Mouse (Mus musculus): ENCODE results near the gene Igflr1. TPM values are rescaled to one million over a fixed set of nuclear protein-coding genes. Genes with fewer than 3 reads are reported as not detected.

Igflr1 gene
- polyA plus RNA-seq, 1 experiment from 2014 or later: 4.6 TPM

DNA sequence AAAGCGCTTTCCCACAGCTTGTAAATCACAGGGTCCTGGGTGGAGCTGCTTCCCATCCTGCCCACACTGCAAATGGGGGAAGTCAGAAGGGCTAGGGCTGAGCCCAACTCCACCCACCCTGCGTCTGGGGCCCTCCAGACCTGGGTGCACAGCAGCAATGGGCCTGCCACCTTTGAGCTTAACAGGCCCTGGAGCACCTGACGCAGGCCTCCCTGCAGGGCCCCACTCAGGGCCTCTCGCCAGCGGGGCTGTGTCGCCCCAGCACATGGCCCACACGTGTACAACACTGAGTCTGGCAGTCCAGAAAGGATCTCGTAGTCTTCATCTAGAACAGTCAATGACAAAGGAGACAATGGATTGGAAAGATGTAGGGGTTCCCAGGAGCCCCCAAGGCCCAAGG lies 14.7 kb downstream of the Igflr1 start:
- H3K4me1 ChIP-seq: no peaks in the 10 kb centered on the region
- no peak overlapping the region for H3K4me3 ChIP-seq
- no peak overlapping the region for H3K27ac ChIP-seq
- no peaks in the 10 kb centered on the region for H3K27me3 ChIP-seq
- no peak for ATAC-seq (ENCODE audit: borderline replicate concordance, extremely low read depth, low FRiP score, low TSS enrichment)
- 93% methylated on average over 8 of the region's 8 CpGs for WGBS
- no peaks in the 10 kb centered on the region for H3K9me3 ChIP-seq
- peaks cover 99% of the 10 kb centered on the region for H3K36me3 ChIP-seq
- no peak overlapping the region for H3K4me2 ChIP-seq
- no peak overlapping the region for H3K9ac ChIP-seq

DNA sequence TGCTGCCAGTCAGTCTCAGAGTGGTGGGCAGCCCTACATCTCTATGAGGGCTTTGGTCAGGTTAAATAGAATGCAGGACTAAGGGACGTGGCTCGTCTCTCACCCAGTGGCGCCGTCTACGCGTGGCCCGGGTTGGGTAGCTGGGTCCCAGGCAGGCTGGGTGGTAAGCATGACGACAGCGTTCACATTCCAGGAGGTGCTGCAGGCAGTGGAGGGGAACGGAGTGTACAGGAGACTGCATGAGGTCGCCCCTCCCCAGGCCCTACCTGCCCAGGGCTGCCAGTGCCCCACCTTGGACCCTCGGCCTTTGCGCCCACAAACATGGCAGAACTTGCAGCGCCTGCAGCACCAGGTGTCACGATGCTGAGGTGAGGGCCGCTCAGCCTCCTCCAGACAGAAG lies 16.3 kb downstream of the Igflr1 start:
- no peak overlapping the region for H3K4me2 ChIP-seq
- no peak overlapping the region for H3K4me3 ChIP-seq
- H3K9me3 ChIP-seq: no peaks in the 10 kb centered on the region
- 93% methylated on average over 16 of the region's 16 CpGs for WGBS
- H3K4me1 ChIP-seq: peaks cover 1% of the 10 kb centered on the region; the same call in 1 of the 2 replicates
- H3K27ac ChIP-seq: no peak overlapping the region
- no peaks in the 10 kb centered on the region for H3K27me3 ChIP-seq
- H3K36me3 ChIP-seq: peaks cover 99% of the 10 kb centered on the region
- no peak overlapping the region for H3K9ac ChIP-seq
- ATAC-seq (ENCODE audit: borderline replicate concordance, extremely low read depth, low FRiP score, low TSS enrichment): no peak

DNA sequence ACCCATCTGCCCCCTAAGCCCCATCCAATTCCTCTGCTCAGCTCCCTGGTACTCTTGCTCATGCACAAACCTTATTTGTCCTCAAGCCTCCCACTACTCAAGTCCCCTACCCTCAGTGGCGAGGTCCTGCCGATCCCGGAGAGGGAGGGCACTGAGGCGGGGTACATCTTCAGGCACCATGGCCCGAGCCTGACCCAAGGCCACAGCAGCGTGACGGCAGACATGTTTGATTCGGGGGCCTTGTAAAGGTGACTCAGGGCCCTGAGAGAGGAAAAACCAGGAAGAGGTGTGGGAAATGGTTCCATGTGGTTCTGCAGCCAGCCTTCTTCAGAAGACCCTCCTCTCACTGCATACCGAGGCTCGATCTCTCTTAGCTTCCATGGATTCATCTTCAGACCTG lies 19.1 kb downstream of the Igflr1 start:
- peaks cover 74% of the 10 kb centered on the region for H3K36me3 ChIP-seq
- no peak for ATAC-seq (ENCODE audit: borderline replicate concordance, extremely low read depth, low FRiP score, low TSS enrichment)
- WGBS: 91% methylated on average over 10 of the region's 10 CpGs
- H3K9ac ChIP-seq: no peak overlapping the region
- no peak overlapping the region for H3K27ac ChIP-seq
- no peaks in the 10 kb centered on the region for H3K27me3 ChIP-seq
- no peak overlapping the region for H3K4me3 ChIP-seq
- no peaks in the 10 kb centered on the region for H3K9me3 ChIP-seq
- peaks cover 12% of the 10 kb centered on the region for H3K4me1 ChIP-seq
- H3K4me2 ChIP-seq: no peak overlapping the region

DNA sequence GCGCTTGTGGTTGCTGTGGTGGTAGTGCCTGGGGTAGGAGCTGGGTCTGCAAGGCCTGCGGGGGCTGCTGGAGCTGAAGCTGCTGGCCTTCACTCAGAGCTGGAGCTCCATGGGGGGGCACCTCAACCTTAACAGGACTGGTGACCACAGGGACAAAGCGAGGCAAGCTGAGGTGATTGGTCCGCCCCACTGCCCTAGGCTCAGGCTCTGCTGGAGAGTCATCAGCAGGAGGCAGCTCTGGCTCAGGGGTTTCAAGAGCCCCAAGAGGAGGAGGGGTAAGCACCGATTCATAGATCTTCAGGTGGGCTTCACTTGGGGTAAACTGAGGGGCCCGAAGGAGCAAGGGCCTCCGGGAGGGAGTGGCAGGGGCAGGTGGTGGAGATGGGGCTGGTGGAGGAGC lies 19.9 kb downstream of the Igflr1 start:
- no peak overlapping the region for H3K4me2 ChIP-seq
- peaks cover 66% of the 10 kb centered on the region for H3K36me3 ChIP-seq
- no peak overlapping the region for H3K4me3 ChIP-seq
- WGBS: 95% methylated on average over 7 of the region's 7 CpGs
- no peaks in the 10 kb centered on the region for H3K9me3 ChIP-seq
- no peak overlapping the region for H3K9ac ChIP-seq
- peaks cover 18% of the 10 kb centered on the region for H3K4me1 ChIP-seq
- ATAC-seq (ENCODE audit: borderline replicate concordance, extremely low read depth, low FRiP score, low TSS enrichment): no peak
- H3K27ac ChIP-seq: no peak overlapping the region
- H3K27me3 ChIP-seq: no peaks in the 10 kb centered on the region

DNA sequence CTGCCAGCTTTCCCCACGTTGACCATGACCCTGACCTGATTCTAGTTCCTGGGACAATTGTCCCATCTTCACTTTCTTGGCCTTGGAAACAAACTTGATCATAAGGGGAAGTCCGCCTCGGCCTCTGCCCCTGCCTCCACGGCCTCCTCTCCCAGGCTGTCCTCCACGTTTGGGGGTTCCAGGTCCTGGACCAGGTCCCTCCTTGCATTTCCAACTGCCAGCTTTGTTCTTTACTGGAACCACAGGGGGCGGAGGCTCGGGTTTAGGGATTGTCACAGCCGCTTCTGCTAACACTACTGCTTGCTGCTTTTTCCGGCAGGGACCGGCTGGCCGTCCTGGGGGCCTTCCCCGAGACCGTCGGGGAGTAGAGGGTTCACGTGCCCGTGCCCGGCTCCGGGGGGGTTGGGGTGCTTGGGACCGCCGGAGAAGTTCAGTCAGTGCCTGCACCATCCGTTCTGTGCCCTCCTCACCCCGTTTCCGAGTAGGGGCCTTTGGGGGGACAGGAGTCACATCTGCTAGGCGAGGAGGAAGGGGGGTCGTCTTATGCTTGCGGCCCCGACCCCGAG lies 21.3 kb downstream of the Igflr1 start:
- Histone ChIP-seq H3K9me3 (no peaks in the 10 kb centered on the region), H3K4me1 (peaks cover 18% of the 10 kb centered on the region), H3K27me3 (no peaks in the 10 kb centered on the region), H3K27ac (no peak overlapping the region), H3K36me3 (peaks cover 53% of the 10 kb centered on the region), H3K4me2 (peak overlapping the region; percentile 80; the same call in 1 of the 2 replicates), H3K9ac (no peak overlapping the region), H3K4me3 (peak overlapping the region; percentile 99)
- no peak for ATAC-seq (ENCODE audit: borderline replicate concordance, extremely low read depth, low FRiP score, low TSS enrichment)
- WGBS: 91% methylated on average over 28 of the region's 28 CpGs

DNA sequence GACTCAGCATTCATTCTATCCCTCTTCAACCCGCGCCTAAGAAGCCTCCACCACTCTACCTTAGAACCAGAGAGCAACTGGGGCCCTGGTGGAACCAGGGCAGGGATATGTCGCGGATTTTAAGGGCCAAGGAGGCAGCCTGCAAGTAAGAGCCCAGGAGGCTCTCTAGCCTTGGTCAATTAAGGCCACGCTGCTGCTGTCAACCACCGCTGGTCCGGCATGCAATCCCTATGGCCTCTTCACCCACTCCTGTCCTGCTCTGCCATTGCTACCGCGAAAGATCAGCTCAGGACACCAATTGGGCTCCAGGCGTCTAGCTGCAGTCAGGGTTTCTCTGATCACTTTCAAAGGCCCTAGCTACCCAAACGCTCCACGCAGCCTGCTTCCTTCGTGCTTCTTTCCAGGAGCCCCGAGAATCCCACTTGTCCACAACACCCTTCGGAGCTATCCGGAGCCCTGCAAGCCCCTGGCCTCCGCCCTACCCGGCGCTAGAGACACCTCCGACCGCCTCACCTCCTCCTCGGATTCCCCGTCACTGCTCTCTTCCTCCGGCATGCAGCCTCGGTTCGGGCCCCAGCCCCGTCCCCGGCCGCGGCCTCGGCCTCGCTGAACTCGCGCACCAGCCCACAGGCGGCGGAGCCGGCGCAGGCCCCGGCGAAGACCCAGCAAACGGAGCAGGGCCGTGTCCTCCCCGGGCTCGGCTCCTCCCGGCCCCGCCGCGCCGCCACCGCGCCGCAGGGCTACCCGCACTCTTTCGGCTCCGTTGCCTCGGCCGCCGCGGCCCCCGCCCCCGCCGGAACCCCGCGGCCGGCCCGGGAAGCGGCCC lies 22.8 kb downstream of the Igflr1 start:
- H3K36me3 ChIP-seq: peaks cover 38% of the 10 kb centered on the region
- H3K9me3 ChIP-seq: no peaks in the 10 kb centered on the region
- peak overlapping the region; percentile 99 for H3K4me3 ChIP-seq
- H3K9ac ChIP-seq: peak overlapping the region; percentile 95
- WGBS: 1% methylated on average over 67 of the region's 67 CpGs
- H3K27ac ChIP-seq: peak overlapping the region; percentile 94
- peak overlapping the region; percentile 80 for H3K4me2 ChIP-seq
- no peaks in the 10 kb centered on the region for H3K27me3 ChIP-seq
- peak; percentile 33 for ATAC-seq (ENCODE audit: borderline replicate concordance, extremely low read depth, low FRiP score, low TSS enrichment)
- peaks cover 18% of the 10 kb centered on the region for H3K4me1 ChIP-seq

DNA sequence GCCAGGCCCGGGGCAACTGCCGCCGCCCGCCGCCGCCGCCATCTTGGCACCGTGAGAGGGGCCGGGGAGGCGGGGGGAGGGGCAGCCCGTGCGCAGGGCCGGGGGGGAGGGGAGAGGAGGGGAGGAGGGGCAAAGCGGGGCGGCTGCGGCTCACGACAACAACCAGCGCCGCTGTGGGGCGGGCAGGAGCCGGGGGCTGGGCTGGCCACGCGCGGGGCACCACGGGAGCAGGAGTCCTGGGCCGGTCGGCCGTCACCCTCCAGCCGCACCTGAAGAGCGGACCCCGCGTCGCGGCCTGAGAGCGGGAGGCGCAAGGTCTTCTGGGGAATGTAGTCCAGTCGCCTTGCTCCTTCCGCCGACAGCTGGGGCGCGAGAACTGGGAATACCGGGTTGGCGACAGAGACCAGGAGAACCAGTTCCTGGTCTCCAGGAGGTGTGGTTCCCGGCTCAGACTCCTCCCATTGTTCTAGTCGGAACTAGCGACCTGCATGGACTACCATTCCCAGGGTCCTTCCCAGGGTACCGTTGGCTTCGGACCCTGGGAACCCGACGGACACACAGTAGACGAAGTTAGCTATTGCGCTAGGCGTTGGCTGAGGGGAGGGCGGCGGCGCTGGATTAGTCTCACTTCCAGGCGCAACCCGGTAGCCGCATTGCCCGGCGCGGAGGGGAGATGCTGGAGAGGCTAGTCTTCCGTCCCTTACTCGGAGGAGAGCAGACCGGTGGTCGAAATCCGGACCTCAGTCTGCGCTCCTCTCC lies 23.6 kb downstream of the Igflr1 start, which contains the start of gene Kmt2b:
Kmt2b (minus strand) TSS at position 51 of the 759 bp plus-strand sequence.
- peak within 1 kb of the TSS; percentile 80 for H3K4me2 ChIP-seq
- peaks cover 18% of the 10 kb centered on the region for H3K4me1 ChIP-seq
- H3K36me3 ChIP-seq: peaks cover 30% of the 10 kb centered on the region
- peak within 1 kb of the TSS; percentile 94 for H3K27ac ChIP-seq
- H3K27me3 ChIP-seq: no peaks in the 10 kb centered on the region
- ATAC-seq (ENCODE audit: borderline replicate concordance, extremely low read depth, low FRiP score, low TSS enrichment): peak; percentile 96
- no peaks in the 10 kb centered on the region for H3K9me3 ChIP-seq
- H3K4me3 ChIP-seq: peak within 1 kb of the TSS; percentile 99
- under 1% methylated on average over 54 of the region's 68 CpGs for WGBS
- peak within 1 kb of the TSS; percentile 95 for H3K9ac ChIP-seq

DNA sequence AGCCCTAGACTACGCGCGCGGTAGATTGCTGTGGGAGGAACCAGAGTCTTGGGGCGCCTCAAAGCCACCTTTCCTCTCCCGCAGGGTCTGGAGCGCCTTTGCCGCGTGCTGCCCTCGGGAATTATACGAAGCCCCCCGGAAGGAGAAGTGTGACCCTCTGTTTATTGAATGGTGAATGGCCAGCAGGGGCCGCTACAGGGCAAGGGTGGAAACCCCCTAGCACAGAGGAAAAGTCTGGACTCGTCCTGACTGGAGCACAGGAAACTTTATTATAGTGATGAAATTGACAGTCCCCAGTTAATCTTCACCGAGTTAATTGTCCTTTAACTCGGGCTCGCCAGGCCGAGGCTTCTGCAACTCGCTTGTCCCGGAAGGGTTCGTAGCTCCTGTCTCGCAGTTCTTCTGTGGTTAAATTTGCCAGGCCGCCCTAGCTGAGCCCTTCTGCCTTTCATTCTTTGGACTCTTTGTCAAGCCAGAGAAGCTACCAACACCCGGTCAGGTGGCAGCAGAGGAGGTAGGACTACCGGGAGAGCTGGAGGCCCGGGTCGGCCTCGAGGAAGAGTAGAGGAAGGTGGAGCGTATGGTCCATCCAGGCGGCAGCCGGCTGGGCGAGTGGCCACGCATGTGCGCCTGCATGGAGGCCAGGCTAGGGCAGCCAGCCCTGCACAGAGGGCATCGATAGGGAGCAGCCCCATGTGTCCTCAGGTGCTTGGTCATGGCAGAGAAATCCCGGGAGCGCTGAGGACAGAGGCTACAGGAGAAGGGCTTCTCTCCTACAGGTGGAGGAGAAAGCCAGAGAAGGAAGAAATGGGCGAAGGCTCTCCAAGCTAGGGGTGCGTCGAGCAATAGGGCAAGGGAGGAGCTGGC lies 24.4 kb downstream of the Igflr1 start:
- Histone ChIP-seq H3K27me3 (no peaks in the 10 kb centered on the region), H3K9ac (peak overlapping the region; percentile 95), H3K4me3 (peak overlapping the region; percentile 99), H3K36me3 (peaks cover 21% of the 10 kb centered on the region), H3K4me1 (peaks cover 18% of the 10 kb centered on the region), H3K27ac (peak overlapping the region; percentile 94), H3K4me2 (peak overlapping the region; percentile 80), H3K9me3 (no peaks in the 10 kb centered on the region)
- whole genome bisulfite sequencing: 20% methylated on average over 39 of the region's 40 CpGs
- peak; percentile 55; the same call in 1 of the 2 replicates for ATAC-seq (ENCODE audit: borderline replicate concordance, extremely low read depth, low FRiP score, low TSS enrichment)

DNA sequence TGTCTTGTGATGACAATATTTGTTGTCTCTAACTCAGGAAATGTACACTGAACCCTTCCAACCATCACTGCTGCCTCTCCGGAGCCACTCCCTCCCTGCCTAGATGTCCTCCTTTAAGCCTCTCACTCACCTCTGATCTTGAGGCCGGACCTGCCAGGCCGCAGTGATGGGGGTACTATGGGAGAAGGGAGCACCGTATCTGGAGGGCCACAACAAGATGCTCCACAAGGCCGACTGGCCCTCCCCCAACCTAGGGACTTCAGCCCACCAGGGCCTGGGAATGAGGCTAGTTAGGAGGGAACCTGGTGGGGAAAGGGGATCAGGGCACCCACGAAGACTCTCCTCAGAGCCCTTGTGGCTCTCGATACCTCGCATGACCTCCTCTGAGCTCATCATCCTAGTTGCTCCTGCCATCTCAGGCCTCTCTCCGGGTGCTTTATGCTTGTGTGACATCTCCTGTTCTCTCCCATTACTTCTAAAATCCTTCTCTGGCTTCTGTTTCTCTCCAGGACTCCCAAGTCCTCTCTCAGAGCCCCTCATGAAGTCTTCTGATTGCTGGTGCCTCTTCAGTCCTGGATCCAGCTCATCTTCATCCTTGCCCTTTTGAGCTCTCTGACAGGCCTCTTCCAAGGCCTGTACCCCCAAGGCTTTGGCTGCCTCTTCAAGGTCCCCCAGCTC lies 25.8 kb downstream of the Igflr1 start:
- no peak overlapping the region for H3K27ac ChIP-seq
- H3K36me3 ChIP-seq: peaks cover 7% of the 10 kb centered on the region
- no peak overlapping the region for H3K9ac ChIP-seq
- 84% methylated on average over 9 of the region's 9 CpGs for WGBS
- ATAC-seq (ENCODE audit: borderline replicate concordance, extremely low read depth, low FRiP score, low TSS enrichment): no peak
- H3K4me2 ChIP-seq: no peak overlapping the region
- no peak overlapping the region for H3K4me3 ChIP-seq
- H3K4me1 ChIP-seq: peaks cover 18% of the 10 kb centered on the region
- no peaks in the 10 kb centered on the region for H3K9me3 ChIP-seq
- H3K27me3 ChIP-seq: no peaks in the 10 kb centered on the region

DNA sequence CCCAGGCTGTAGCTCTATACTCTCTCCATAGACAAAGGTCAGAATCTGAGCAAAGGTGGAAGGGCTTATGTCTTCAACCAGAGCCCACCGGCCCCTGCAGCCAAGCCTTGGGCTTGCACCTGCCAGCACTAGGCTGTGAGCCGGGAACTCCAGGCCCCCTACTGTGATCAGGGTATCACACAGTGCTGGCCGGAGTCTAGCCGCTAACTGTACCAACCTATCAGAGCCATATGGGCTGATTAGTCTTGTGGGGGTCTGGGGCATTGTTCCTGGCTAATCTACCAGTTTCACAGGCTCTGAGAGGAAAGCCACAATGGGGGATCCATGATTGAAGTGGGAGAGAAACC lies 26.4 kb downstream of the Igflr1 start:
- H3K9me3 ChIP-seq: no peaks in the 10 kb centered on the region
- no peak for ATAC-seq (ENCODE audit: borderline replicate concordance, extremely low read depth, low FRiP score, low TSS enrichment)
- H3K4me3 ChIP-seq: no peak overlapping the region
- 62% methylated on average over 4 of the region's 4 CpGs for WGBS
- H3K27ac ChIP-seq: no peak overlapping the region
- H3K9ac ChIP-seq: no peak overlapping the region
- H3K4me2 ChIP-seq: no peak overlapping the region
- peaks cover 16% of the 10 kb centered on the region for H3K4me1 ChIP-seq
- H3K27me3 ChIP-seq: no peaks in the 10 kb centered on the region
- H3K36me3 ChIP-seq: peaks cover 2% of the 10 kb centered on the region

All from lung, embryonic 15.5 days (tissue).